Mouse (Mus musculus) right cerebral cortex, postnatal 36 days (tissue): Measurements from ENCODE around the gene Zfp970.
"Not testable (repeated sequence)": the region's sequence is repeated elsewhere in the genome, so short reads cannot be mapped to it uniquely, and the experiment has no call there.

Source experiments
- DNase-seq, 2 experiments: peaks; one replicate each; pipeline ENCODE4 v3.0.0; 2022; ENCODE audit warnings: low spot score in 2 of 2, mixed read lengths in 1 of 2

The Zfp970 gene

GRCm38 (mm10) chr2:177464676-177465075 lies at the start of gene Zfp970:
Gene Zfp970, plus strand, starts transcription at chr2:177464733.
- not testable (repeated sequence) for DNase-seq

GRCm38 (mm10) chr2:177468222-177468621 lies 3.7 kb downstream of the Zfp970 start:
- not testable (repeated sequence) for DNase-seq

DNA sequence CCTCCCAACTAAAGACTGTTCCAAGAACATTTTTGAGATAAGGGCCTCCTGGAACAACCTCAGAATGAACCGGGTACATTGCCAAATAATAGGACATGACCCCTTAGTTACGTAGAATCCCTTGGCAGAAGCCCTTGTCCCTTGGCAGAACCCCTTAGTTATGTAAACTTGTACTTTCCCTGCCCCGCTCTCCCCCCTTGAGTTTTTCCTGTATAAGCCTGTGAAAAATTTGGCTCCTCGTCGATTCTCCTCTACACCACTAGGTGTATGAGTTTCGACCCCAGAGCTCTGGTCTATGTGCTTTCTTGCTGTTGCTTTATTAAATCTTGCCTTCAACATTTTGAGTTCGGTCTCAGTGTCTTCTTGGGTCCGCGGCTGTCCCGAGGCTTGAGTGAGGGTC lies 7.7 kb downstream of the Zfp970 start:
- DNase-seq, result not testable (repeated sequence)

DNA sequence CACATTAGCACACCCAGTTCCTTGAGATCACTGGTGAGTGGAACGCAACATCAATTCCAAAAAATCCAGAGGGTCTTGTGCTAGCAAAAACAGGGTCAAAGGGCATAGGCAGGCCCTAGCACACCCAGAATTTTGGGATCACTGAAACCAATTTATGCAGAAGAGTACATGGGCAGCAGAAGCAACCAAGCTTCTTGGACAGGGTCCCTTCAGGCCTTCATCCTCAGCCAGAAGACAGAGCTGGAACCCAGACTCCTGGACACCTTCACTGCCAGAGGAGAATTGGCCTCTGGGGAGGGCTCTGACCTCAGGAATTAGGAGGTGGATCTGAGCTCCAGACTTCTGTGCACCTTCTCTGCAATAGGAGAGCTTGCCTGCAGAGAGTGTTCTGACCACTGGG lies 17.4 kb downstream of the Zfp970 start:
- not testable (repeated sequence) for DNase-seq

GRCm38 (mm10) chr2:177483238-177483948 lies 18.9 kb downstream of the Zfp970 start:
- DNase-seq, result not testable (repeated sequence)

DNA sequence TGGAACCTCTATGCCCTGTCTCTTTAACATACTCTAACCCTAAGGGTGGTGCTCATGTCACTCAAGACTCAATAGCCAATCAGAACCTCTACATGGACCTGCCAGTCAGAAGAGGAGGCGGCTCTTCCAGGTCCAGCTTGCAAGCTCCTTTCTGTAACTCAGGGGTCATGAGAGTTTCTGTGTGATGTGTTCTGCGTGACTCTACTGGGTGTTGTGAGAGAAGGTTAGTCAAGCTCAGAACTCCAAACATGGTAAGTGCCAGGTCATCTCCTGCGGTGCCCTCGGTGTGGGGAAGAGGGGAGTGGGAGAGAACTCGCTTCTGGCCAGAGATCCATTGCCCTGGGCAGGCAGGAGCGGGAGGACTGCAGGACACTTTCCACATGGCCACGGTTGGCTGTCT lies 33.5 kb downstream of the Zfp970 start, which contains the start of gene Gm14403:
TSS of gene Gm14403 (plus strand) at position 149 of the 400 bp plus-strand sequence.
- DNase-seq, result peak in 1 of 2 experiments; percentile 34

DNA sequence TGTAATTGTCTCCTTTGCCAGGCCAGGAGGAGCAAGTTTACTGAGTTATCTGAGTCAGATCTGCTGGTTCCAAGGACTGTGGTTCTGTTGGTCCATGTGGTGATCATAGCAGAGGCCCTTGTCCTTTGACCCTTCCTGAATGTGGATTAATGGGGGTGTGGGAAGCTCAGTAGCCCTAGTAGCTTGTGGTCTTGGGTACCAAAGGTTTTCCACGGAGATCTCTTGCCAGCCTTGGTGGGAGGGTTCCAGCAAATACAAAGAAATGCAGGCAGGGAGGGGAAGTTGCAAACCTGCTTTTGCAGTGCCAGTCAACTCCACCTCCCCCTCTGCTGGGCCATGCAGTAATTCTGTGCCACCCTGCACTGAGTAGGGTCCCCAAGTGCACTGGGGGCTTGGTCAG lies 34.6 kb downstream of the Zfp970 start:
- not testable (repeated sequence) for DNase-seq

DNA sequence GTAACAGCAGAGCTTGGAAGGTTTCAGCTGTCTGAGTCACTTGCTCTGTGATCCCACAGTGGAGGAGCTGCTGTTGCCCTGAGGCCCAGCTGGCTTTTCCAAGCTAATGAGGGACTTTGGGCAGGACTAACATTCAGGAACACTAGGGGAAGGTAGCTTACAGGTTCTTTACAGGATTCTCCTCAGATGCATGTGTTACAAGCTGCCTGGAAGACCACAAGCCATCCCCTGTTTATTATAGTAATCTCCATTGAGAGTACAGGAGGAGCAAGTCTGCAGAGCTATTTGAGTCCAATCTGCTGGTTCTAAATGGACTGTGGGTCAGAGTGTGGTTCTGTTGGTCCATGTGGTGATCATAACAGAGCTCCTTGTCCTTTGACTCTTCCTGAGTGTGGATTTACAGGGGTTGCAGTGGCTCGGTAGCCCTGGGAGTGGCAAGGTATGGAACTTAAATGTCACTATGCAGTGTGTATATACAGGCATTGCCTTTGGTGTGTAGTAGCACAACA lies 40.7 kb downstream of the Zfp970 start:
- not testable (repeated sequence) for DNase-seq

DNA sequence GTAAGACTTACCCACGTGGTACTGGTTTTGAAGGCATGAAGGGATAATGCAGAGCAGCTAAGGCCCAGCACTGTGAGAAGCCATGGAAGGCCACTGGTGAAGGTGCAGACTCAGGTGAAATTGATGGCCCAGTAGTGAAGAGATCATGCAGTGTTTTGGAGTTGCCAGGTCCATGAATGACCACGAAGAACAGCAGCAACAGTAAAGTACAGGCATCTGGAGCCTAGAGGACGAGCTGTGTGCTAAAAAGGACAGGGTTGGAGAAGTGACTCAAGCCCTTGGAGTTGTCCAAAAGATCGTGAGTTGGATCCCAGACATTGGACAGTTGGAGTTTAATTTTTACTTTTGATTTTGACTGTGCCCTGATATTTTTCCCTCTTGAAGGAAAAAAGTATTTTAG lies 46.8 kb downstream of the Zfp970 start:
- not testable (repeated sequence) for DNase-seq

- not testable (repeated sequence) for DNase-seq
These were observed 47.4 kb downstream of the Zfp970 start for GRCm38 (mm10) chr2:177511972-177512371.

DNA sequence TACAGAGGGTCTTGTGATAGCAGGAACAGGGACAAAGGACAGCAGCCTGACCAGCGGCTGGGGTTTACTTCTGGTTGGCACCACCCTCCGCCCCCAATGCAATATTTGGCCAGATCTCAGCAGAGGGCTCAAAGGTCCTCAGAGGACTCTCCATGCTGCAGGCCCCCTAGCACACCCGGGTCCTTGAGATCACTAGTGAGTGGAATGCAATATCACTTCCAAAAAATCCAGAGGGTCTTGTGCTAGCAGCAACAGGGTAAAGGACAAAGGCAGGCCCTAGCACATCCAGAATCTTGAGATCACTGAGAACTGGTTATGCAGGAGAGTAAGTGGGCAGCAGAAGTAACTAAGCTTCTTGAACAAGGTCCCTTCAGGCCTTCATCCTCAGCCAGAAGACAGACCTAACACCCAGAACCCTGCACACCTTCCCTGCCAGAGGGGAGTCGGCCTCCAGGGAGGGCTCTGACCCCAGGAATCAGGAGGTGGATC lies 49.5 kb downstream of the Zfp970 start:
- DNase-seq, result not testable (repeated sequence)

- DNase-seq, result not testable (repeated sequence)
These were observed 53.2 kb downstream of the Zfp970 start for GRCm38 (mm10) chr2:177517746-177518145.

- not testable (repeated sequence) for DNase-seq
These were observed 53.8 kb downstream of the Zfp970 start for GRCm38 (mm10) chr2:177518354-177518753.

GRCm38 (mm10) chr2:177518960-177519359 lies 54.4 kb downstream of the Zfp970 start:
- not testable (repeated sequence) for DNase-seq

DNA sequence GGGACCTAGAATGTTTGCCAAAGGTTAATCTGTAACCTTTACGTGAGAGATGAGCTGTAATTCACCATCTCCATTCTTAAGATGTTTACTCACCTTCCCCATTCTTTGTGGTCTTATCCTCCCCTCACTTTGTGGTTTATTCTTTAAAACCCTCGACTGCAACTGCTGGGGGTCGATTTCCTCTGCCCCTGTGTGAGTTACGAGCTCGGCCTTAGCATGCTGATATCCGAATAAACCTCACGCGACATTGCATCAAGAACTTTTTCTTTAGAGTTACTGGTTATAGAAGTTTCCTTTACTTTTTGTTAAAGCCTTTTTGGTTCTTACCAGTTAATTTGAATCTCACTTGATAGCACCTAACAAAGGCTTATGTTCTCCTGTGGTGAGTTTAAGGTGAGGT lies 55.5 kb downstream of the Zfp970 start:
- no peak for DNase-seq

GRCm38 (mm10) chr2:177523061-177523460 lies 58.5 kb downstream of the Zfp970 start:
- no peak for DNase-seq

GRCm38 (mm10) chr2:177523674-177524073 lies 59.1 kb downstream of the Zfp970 start:
- not testable (repeated sequence) for DNase-seq

DNA sequence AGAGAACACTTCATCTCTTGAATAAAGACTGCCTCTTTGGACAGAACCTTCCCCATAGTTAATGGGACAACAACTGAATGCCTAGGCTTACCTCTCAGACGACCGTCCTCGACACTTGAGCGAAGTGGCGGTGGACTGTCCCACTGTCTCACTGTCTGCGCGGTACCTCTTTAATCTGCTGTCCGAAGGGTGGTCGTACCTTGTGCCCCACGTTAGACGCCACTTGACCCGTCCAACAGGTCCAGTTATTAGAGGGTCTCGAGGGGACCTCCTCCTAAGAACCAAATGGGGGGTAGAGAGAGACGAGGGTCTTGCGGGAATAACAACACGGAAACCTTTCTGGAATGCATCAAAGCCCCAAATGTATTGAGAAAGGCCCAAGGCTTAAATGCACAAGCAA lies 59.6 kb downstream of the Zfp970 start:
- DNase-seq, result not testable (repeated sequence)
